Mouse (Mus musculus) small intestine, adult 2 months (tissue): ENCODE measurements at regions not wholly inside any gene's neighbourhood (a gene's known extent, or its start where the extent isn't known, plus 50 kb on each side); places are given as distances from the start of the nearest gene placed in this dataset.

Source experiments
- CTCF ChIP-seq: fragments of 200-500 bp; IDR thresholded peaks from 2 replicates; pipeline ENCODE4 v1.5.1; 2012; ENCODE audit warnings: low read depth, mild to moderate bottlenecking, control low read depth, inconsistent platforms, low read length, moderate library complexity, mixed read lengths; ENCODE audit not compliant: insufficient replicate concordance, insufficient read length; ENCODE audit errors: extremely low read depth
- POLR2A ChIP-seq: fragments of 200-500 bp; IDR thresholded peaks from 2 replicates; pipeline ENCODE4 v1.6.1; 2012; ENCODE audit warnings: low read depth, mild to moderate bottlenecking, control low read depth, inconsistent platforms, low read length, moderate library complexity

DNA sequence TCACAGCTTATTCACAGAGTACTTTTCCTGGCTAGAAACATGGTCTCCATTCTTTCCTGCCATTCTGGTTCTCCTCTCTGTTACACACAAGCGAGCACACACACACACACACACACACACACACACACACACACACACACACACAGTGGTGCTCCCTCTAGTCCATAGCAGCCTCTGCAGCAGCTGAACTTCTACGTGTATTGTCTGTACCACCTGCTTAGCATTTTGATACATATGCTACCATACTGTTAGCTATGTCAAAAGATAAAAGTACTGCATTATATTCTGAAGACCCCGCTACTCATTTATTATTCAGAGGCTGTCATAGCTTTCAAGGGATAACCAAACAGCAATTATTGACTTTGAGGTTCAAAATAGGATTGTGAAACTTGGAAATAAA, 372.3 kb upstream of the Rag2 start:
- no peak for TF ChIP-seq POLR2A
- no peak for TF ChIP-seq CTCF
